Mouse (Mus musculus) lung, embryonic 14.5 days (tissue): Measurements from ENCODE around the gene Gm15097. TPM values are rescaled to one million over a fixed set of nuclear protein-coding genes. Genes with fewer than 3 reads are reported as not detected.
A peak's percentile ranks its signal among the peaks of the same experiment; 100 is the strongest.
"Not testable (repeated sequence)": the region's sequence is repeated elsewhere in the genome, so short reads cannot be mapped to it uniquely, and the experiment has no call there.

Source experiments
- ATAC-seq: fragments of 200-750 bp; cut with Nextera tagmentation; 2 replicates; pipeline ENCODE4 v1.8.0; 2017; ENCODE audit warnings: mild to moderate bottlenecking, moderate TSS enrichment, moderate library complexity; ENCODE audit not compliant: insufficient read depth
- DNase-seq: peaks from one replicate; pipeline ENCODE4 v3.0.0-alpha.2; 2015
- H3K27ac ChIP-seq: fragments of 300-500 bp; sonication (generic); 2 replicates; pipeline ENCODE4 v1.5.1; 2014; ENCODE audit warnings: low read depth, mild to moderate bottlenecking, moderate library complexity
- H3K27me3 ChIP-seq: fragments of 300-500 bp; sonication (generic); 2 replicates; pipeline ENCODE4 v1.6.1; 2014; ENCODE audit warnings: low read length, control low read depth; ENCODE audit not compliant: insufficient read depth
- H3K36me3 ChIP-seq: fragments of 300-500 bp; sonication (generic); 2 replicates; pipeline ENCODE4 v1.6.1; 2014; ENCODE audit warnings: control low read depth; ENCODE audit not compliant: insufficient read depth
- H3K4me1 ChIP-seq: fragments of 300-500 bp; sonication (generic); 2 replicates; pipeline ENCODE4 v1.6.1; 2014; ENCODE audit warnings: antibody characterized with exemption, control low read depth; ENCODE audit not compliant: insufficient read depth
- H3K4me2 ChIP-seq: fragments of 300-500 bp; sonication (generic); 2 replicates; pipeline ENCODE4 v1.6.1; 2014; ENCODE audit warnings: mild to moderate bottlenecking
- H3K4me3 ChIP-seq: fragments of 300-500 bp; sonication (generic); 2 replicates; pipeline ENCODE4 v1.5.1; 2014; ENCODE audit warnings: low read depth, low read length
- H3K9ac ChIP-seq: fragments of 300-500 bp; sonication (generic); 2 replicates; pipeline ENCODE4 v1.6.1; 2014
- H3K9me3 ChIP-seq: fragments of 300-500 bp; sonication (generic); 2 replicates; pipeline ENCODE4 v1.6.1; 2016; ENCODE audit warnings: low read depth, low read length, control low read depth
- CTCF ChIP-seq: IDR thresholded peaks from 2 replicates; pipeline ENCODE4 v1.5.1; 2016; ENCODE audit warnings: antibody characterized with exemption, low read depth
- WGBS: fragments of 180-500 bp; shearing (Covaris S2); extraction: QIAGEN DNeasy Blood & Tissue Kit; methylation state at CpG from one replicate; pipeline ENCODE4 v1.1.7; 2014; 5-methylcytosine and 5-hydroxymethylcytosine counted together
- polyA plus RNA-seq: library from polyadenylated mRNA; unstranded; fragments of >200 nt; fragmentation: Nextera tagmentation; extraction: Ambion mirVana; gene quantifications from 2 replicates; pipeline ENCODE4 v1.2.1, GENCODE M21; 2014

Gene Gm15097
- polyA plus RNA-seq: not detected in 2 replicates

DNA sequence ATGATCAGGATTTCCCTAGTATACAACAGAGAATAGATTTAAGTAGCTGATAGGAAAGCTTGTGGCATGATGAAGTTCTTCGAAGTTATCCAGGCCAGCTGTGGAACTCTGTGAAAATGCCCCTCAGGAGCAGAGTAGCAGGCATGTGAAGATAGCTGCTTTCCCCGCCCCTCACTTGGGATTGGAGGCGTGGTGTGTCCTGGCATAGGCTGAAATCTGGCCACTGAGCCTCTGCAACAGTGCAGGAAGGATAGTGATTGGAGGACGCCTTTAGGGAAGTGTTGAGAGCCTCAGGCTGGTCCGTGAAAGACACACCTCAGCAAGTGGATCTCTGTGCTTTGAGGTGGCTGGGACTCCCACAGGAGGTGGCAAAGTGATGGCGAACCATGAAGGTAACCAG, at the start of gene Gm15097:
Gene Gm15097, plus strand, starts transcription at position 301 of the 400 bp plus-strand sequence.
- not testable (repeated sequence) for H3K27ac ChIP-seq, H3K36me3 ChIP-seq, ATAC-seq, H3K4me2 ChIP-seq, H3K4me3 ChIP-seq, H3K9me3 ChIP-seq, DNase-seq, H3K4me1 ChIP-seq, H3K27me3 ChIP-seq, H3K9ac ChIP-seq
- no CpG with 5 or more reads among the region's 6 CpGs for WGBS

DNA sequence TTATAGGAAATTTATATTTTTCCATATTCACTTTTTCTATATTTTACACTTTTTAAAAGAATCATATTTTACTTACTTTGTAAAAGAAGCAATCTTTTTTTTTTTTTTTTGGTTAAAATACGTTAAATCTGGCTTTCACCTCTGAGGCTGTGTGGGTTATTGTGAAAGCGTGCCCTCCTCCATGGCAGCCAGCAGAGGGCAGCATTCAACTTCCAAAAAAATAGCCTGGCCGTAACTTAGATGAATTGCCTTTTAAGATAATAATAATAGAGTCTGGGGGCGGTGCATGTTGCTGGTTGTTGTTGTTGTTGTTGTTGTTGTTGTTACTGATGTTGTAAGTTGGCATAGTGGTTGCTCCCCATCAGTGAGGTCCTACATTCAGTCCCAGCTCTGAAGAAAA, 21.4 kb upstream of the Gm15097 start:
- not testable (repeated sequence) for H3K4me3 ChIP-seq, ATAC-seq, H3K9me3 ChIP-seq, H3K27ac ChIP-seq, H3K27me3 ChIP-seq, H3K4me2 ChIP-seq, H3K4me1 ChIP-seq, H3K36me3 ChIP-seq, H3K9ac ChIP-seq
- peak; percentile 1 for DNase-seq
- 36% methylated on average over 4 of the region's 4 CpGs for WGBS
- peak; percentile 17; the same call in 1 of the 2 replicates for TF ChIP-seq CTCF

DNA sequence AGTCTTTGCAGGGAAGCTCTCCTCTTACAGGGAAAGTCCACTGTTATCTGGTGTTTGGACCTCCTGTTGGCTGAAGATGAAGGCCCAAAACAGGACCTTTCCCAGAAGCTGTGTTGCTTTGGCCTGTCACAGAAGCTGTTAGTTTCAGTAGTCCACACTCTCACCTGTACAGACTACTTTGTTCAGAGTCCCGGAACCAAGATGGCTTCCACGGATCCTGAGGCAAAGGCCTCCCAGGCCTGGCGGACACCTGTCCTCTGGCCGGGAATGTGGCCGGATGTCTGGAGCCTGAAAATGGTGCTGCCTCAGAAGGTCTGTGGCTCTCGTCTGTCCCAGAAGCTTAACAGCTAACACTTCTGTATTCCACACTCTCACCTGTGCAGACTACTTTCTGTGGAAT, 26.9 kb downstream of the Gm15097 start:
- 84% methylated on average over 5 of the region's 6 CpGs for whole genome bisulfite sequencing
- H3K4me1 ChIP-seq: not testable (repeated sequence)

More for the DNA sequence above, 26.9 kb downstream of the Gm15097 start:
- not testable (repeated sequence) for H3K9ac ChIP-seq, ATAC-seq, H3K27me3 ChIP-seq, DNase-seq, H3K4me3 ChIP-seq, H3K4me2 ChIP-seq, H3K27ac ChIP-seq, H3K36me3 ChIP-seq, H3K9me3 ChIP-seq

Other genes with a start within 250 kb of the Gm15097 start
- not detected in 2 replicates for gene Gm10439, start 189.9 kb upstream of the Gm15097 start, polyA plus RNA-seq
- not detected in 2 replicates for gene Gm15091, start 157.2 kb downstream of the Gm15097 start, polyA plus RNA-seq